ENCODE assay signal across 8 mouse cellular contexts in the genomic region with DNA sequence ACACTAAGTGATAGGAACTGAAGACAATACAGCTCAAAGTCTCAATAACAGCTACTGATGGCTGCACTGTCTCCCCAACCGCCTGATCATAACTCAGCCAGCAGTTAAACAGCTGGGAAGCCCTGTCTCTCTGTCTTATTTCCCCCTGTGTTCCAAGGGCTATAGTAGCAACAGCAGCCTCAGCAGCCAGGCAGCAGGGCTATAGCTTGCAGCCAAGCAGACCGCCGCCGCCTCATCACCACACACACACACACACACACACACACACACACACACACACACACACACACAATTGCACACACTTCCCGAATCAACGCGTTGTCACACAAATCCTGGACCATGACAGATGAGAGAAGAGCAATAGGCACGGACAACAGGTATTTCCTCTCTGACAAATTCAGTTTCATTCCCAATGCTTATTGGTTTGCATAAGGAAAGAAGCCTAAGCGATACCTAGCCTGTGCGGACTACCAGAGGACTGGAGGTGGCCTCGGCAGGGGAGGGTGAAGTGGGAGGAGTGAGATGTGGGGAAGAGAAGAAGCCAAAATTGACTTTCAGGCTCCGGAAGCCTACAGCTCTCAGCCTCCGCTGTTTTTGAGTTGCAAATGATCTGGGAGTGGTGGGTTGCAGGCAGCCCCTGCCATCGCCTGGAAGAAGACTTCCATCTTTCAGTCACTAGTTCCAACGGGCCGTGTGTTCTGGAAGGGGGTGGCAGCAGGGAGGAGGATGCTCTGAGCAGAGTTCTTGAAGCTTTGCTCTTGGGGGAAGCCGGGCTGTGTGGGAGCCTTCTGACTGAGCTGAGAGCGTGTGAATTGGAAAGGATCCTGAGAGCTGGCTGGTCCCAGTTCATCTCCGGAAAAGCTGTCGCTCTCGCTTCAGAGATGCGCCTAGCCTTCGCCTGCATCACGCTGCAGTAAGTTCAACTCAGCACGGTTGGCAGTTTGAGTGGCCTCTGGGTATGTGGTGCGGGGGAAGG.
DNase-seq lines count a peak whose midpoint lies in the region; ATAC-seq lines count a peak whose summit lies in the region.

No protein-coding gene starts in this region.

- H3K36me3 ChIP-seq in embryonic facial prominence, embryonic 11.5 days (replicated peaks; ENCODE audit: control insufficient read depth, insufficient read depth, low read depth, low read length), result no peaks in the 10 kb centered on the region
- no peaks in the 10 kb centered on the region for H3K36me3 ChIP-seq in heart, embryonic 11.5 days (ENCODE audit: control insufficient read depth, insufficient read depth, low read length)
- no peaks in the 10 kb centered on the region for H3K36me3 ChIP-seq in lung, embryonic 15.5 days

- no peaks in the 10 kb centered on the region for H3K4me1 ChIP-seq in embryonic facial prominence, embryonic 11.5 days (ENCODE audit: control insufficient read depth, insufficient read depth, low read length)
- 0 out of 2 replicates have a peak, but pooled peaks cover 3% of the 10 kb centered on the region for H3K4me1 ChIP-seq in heart, embryonic 11.5 days (ENCODE audit: control insufficient read depth, insufficient read depth, low read length)
- H3K4me1 ChIP-seq in lung, embryonic 15.5 days, result peaks cover 16% of the 10 kb centered on the region

- H3K4me2 ChIP-seq in embryonic facial prominence, embryonic 11.5 days (ENCODE audit: low read depth, low read length), result peak overlapping the region; percentile 82
- H3K4me2 ChIP-seq in heart, embryonic 11.5 days, result peak overlapping the region; percentile 86
- H3K4me2 ChIP-seq in lung, embryonic 15.5 days, result peak overlapping the region; percentile 88

- no peak overlapping the region for H3K27ac ChIP-seq in embryonic facial prominence, embryonic 11.5 days (replicated peaks; ENCODE audit: low read depth, low read length)
- no peak overlapping the region for H3K27ac ChIP-seq in heart, embryonic 11.5 days (ENCODE audit: low read depth, low read length)
- peak overlapping the region; percentile 55 for H3K27ac ChIP-seq in lung, embryonic 15.5 days

- WGBS in embryonic facial prominence, embryonic 11.5 days, result 1% methylated on average over 26 of the region's 26 CpGs
- 2% methylated on average over 26 of the region's 26 CpGs for WGBS in heart, embryonic 11.5 days (ENCODE audit: insufficient replicate concordance)
- under 1% methylated on average over 26 of the region's 26 CpGs for WGBS in lung, embryonic 15.5 days

- peak; percentile 2 for DNase-seq in gastrocnemius, adult 18-20 months (ENCODE audit: low spot score)
- DNase-seq in gastrocnemius, adult 8-10 months (ENCODE audit: low spot score in 2 of 2), result no peak
- peak; percentile 57 for DNase-seq in embryonic facial prominence, embryonic 11.5 days (ENCODE audit: low spot score)
- peak; percentile 32 for DNase-seq in layer of hippocampus, adult 9-10 months (ENCODE audit: low spot score)
- DNase-seq in right cerebral cortex, postnatal 14 days, result peak; percentile 50
- no peak for DNase-seq in urinary bladder, postnatal 25 days (ENCODE audit: low spot score)

- no peaks in the 10 kb centered on the region for H3K27me3 ChIP-seq in embryonic facial prominence, embryonic 11.5 days (ENCODE audit: control insufficient read depth, insufficient read depth, low read length)
- no peaks in the 10 kb centered on the region for H3K27me3 ChIP-seq in heart, embryonic 11.5 days (ENCODE audit: control insufficient read depth, insufficient read depth, low read length)
- H3K27me3 ChIP-seq in lung, embryonic 15.5 days, result no peaks in the 10 kb centered on the region

- peak overlapping the region; percentile 47 for H3K9ac ChIP-seq in embryonic facial prominence, embryonic 11.5 days (replicated peaks; ENCODE audit: low read length)
- H3K9ac ChIP-seq in heart, embryonic 11.5 days (ENCODE audit: low read depth, low read length), result peak overlapping the region; percentile 16; the same call in 1 of the 2 replicates
- H3K9ac ChIP-seq in lung, embryonic 15.5 days, result peak overlapping the region; percentile 44

- H3K9me3 ChIP-seq in embryonic facial prominence, embryonic 11.5 days (replicated peaks; ENCODE audit: control insufficient read depth, low read length), result no peaks in the 10 kb centered on the region
- H3K9me3 ChIP-seq in heart, embryonic 11.5 days (replicated peaks; ENCODE audit: control insufficient read depth, low read length), result no peaks in the 10 kb centered on the region
- H3K9me3 ChIP-seq in lung, embryonic 15.5 days, result no peaks in the 10 kb centered on the region

- peak overlapping the region; percentile 41 for H3K4me3 ChIP-seq in embryonic facial prominence, embryonic 11.5 days (ENCODE audit: low read depth, low read length)
- H3K4me3 ChIP-seq in heart, embryonic 11.5 days (ENCODE audit: low read depth, low read length), result peak overlapping the region; percentile 42
- peak overlapping the region; percentile 50 for H3K4me3 ChIP-seq in lung, embryonic 15.5 days

- ATAC-seq in embryonic facial prominence, embryonic 11.5 days (replicated peaks; ENCODE audit: insufficient number of reproducible peaks, low FRiP score, low TSS enrichment, low read depth), result peak; percentile 70
- ATAC-seq in heart, embryonic 11.5 days (replicated peaks; ENCODE audit: insufficient number of reproducible peaks, low FRiP score, low TSS enrichment), result no peak
- peak; percentile 66 for ATAC-seq in lung, embryonic 15.5 days (ENCODE audit: borderline replicate concordance, extremely low read depth, low FRiP score, low TSS enrichment)

Comparison
In these comparisons a context has a peak if more than half of its experiments do, and no peak if none do; other contexts are left out.
1. DNase-seq: peak in gastrocnemius, adult 18-20 months (single experiment), embryonic facial prominence, embryonic 11.5 days (single experiment), layer of hippocampus, adult 9-10 months (single experiment) and right cerebral cortex, postnatal 14 days (single experiment); none in gastrocnemius, adult 8-10 months (0 of 2) and urinary bladder, postnatal 25 days (single experiment).
2. Peak in every context shown above with its lines, with median percentiles within 50 percentile points of each other: H3K4me2 ChIP-seq, H3K4me3 ChIP-seq and H3K9ac ChIP-seq.